ENCODE assay signal across 25 mouse cellular contexts in genomic region chr15:100639972-100640750, GRCm38 (mm10). TPM values are rescaled to one million over a fixed set of nuclear protein-coding genes. Genes with fewer than 3 reads are reported as not detected.
DNase-seq lines count a peak whose midpoint lies in the region; ATAC-seq lines count a peak whose summit lies in the region.
"Had no signal": no experiment of that assay in that cellular context is flagged by ENCODE, and none has a peak within 500 bp of the region (broad histone marks: within the 10 kb centered on the region; RNA-seq: fewer than 3 reads in every experiment).

No protein-coding gene starts in this region.

- H3K9me3 ChIP-seq in embryonic facial prominence, embryonic 14.5 days (ENCODE audit: control insufficient read depth, low read length), result no peaks in the 10 kb centered on the region
- H3K9me3 ChIP-seq in embryonic facial prominence, embryonic 10.5 days, result no peaks in the 10 kb centered on the region
- H3K9me3 ChIP-seq in heart, embryonic 16.5 days (replicated peaks; ENCODE audit: control insufficient read depth, low read length), result no peaks in the 10 kb centered on the region
- H3K9me3 ChIP-seq: forebrain, embryonic 12.5 days; hindbrain, embryonic 13.5 days; kidney, embryonic 15.5 days; limb, embryonic 13.5 days; lung, embryonic 15.5 days had no signal

- no peak overlapping the region for H3K27ac ChIP-seq in embryonic facial prominence, embryonic 14.5 days (replicated peaks; ENCODE audit: low read depth, low read length)
- no peak overlapping the region; the same call in 1 of the 2 replicates for H3K27ac ChIP-seq in embryonic facial prominence, embryonic 10.5 days (replicated peaks)
- H3K27ac ChIP-seq in heart, embryonic 16.5 days (ENCODE audit: low read length), result peak overlapping the region; percentile 57
- H3K27ac ChIP-seq: forebrain, embryonic 12.5 days; gastrocnemius, adult 2 months; hindbrain, embryonic 13.5 days; kidney, embryonic 15.5 days; left cerebral cortex, adult 2 months; limb, embryonic 13.5 days; liver, embryonic 14.5 days; lung, embryonic 15.5 days had no signal

- ATAC-seq in embryonic facial prominence, embryonic 14.5 days (ENCODE audit: low read depth), result no peak
- peak; percentile 15; the same call in 1 of the 2 replicates for ATAC-seq in heart, embryonic 16.5 days (replicated peaks; ENCODE audit: extremely low read depth, insufficient read depth, low FRiP score)
- ATAC-seq: CD4-positive, CD25-positive, alpha-beta regulatory T cell, adult 4 months; inflammation-experienced regulatory T-cells, adult 6 months had no signal

- no peak overlapping the region for H3K4me3 ChIP-seq in embryonic facial prominence, embryonic 14.5 days (ENCODE audit: low read depth, low read length)
- H3K4me3 ChIP-seq in embryonic facial prominence, embryonic 10.5 days, result no peak overlapping the region
- no peak overlapping the region for H3K4me3 ChIP-seq in heart, embryonic 16.5 days (ENCODE audit: low read length)
- H3K4me3 ChIP-seq: forebrain, embryonic 12.5 days; gastrocnemius, adult 2 months; hindbrain, embryonic 13.5 days; kidney, embryonic 15.5 days; left cerebral cortex, adult 2 months; limb, embryonic 13.5 days; lung, embryonic 15.5 days had no signal

- peaks cover 36% of the 10 kb centered on the region for H3K27me3 ChIP-seq in embryonic facial prominence, embryonic 14.5 days (replicated peaks; ENCODE audit: control insufficient read depth, insufficient read depth, low read length)
- H3K27me3 ChIP-seq in embryonic facial prominence, embryonic 10.5 days (replicated peaks; ENCODE audit: low read depth, poor library complexity, severe bottlenecking), result peaks cover 57% of the 10 kb centered on the region
- H3K27me3 ChIP-seq in heart, embryonic 16.5 days (ENCODE audit: control insufficient read depth, insufficient read depth, low read length), result peaks cover 17% of the 10 kb centered on the region

- no peak overlapping the region for H3K9ac ChIP-seq in embryonic facial prominence, embryonic 14.5 days (ENCODE audit: low read depth, low read length)
- no peak overlapping the region for H3K9ac ChIP-seq in heart, embryonic 16.5 days (ENCODE audit: low read length)
- H3K9ac ChIP-seq: forebrain, embryonic 12.5 days; hindbrain, embryonic 13.5 days; kidney, embryonic 15.5 days; limb, embryonic 13.5 days; liver, embryonic 14.5 days; lung, embryonic 15.5 days had no signal

- DNase-seq in embryonic facial prominence, embryonic 14.5 days (ENCODE audit: low spot score), result peak; percentile 30
- DNase-seq in embryonic facial prominence, embryonic 10.5 days (ENCODE audit: low spot score), result no peak
- no peak for DNase-seq in heart, adult 11 months
- DNase-seq in urinary bladder, postnatal 25 days (ENCODE audit: low spot score), result peak; percentile 34
- no peak for DNase-seq in urinary bladder, postnatal 4 days (ENCODE audit: low spot score in 2 of 2)
- DNase-seq in left cerebral cortex, postnatal 25 days (ENCODE audit: low spot score in 2 of 2), result no peak
- no peak for DNase-seq in natural killer cell, adult 2 months (ENCODE audit: low spot score in 2 of 2)
- DNase-seq: adrenal gland, postnatal 36 days; cerebellum, adult 18-20 months; cerebellum, postnatal 36 days; gastrocnemius, adult 2 months; layer of hippocampus, adult 9-11 months; lung, postnatal 4 days; spleen, adult 18-20 months had no signal

- H3K4me1 ChIP-seq in embryonic facial prominence, embryonic 14.5 days (ENCODE audit: control insufficient read depth, insufficient read depth, low read length), result peaks cover 13% of the 10 kb centered on the region
- peaks cover 39% of the 10 kb centered on the region for H3K4me1 ChIP-seq in embryonic facial prominence, embryonic 10.5 days
- peaks cover 17% of the 10 kb centered on the region for H3K4me1 ChIP-seq in heart, embryonic 16.5 days (ENCODE audit: control insufficient read depth, insufficient read depth, low read length)

- no peak overlapping the region for H3K4me2 ChIP-seq in embryonic facial prominence, embryonic 14.5 days (ENCODE audit: low read depth, low read length)
- no peak overlapping the region; the same call in 1 of the 2 replicates for H3K4me2 ChIP-seq in heart, embryonic 16.5 days (ENCODE audit: low read depth, low read length)
- H3K4me2 ChIP-seq: forebrain, embryonic 12.5 days; hindbrain, embryonic 13.5 days; kidney, embryonic 15.5 days; limb, embryonic 13.5 days; lung, embryonic 15.5 days; midbrain, embryonic 11.5 days had no signal

- WGBS in embryonic facial prominence, embryonic 14.5 days, result 62% methylated on average over 16 of the region's 16 CpGs
- 77% methylated on average over 16 of the region's 16 CpGs for WGBS in embryonic facial prominence, embryonic 10.5 days
- 70% methylated on average over 16 of the region's 16 CpGs for WGBS in heart, embryonic 16.5 days

- no peaks in the 10 kb centered on the region for H3K36me3 ChIP-seq in embryonic facial prominence, embryonic 14.5 days (ENCODE audit: control insufficient read depth, insufficient read depth, low read length)
- H3K36me3 ChIP-seq in embryonic facial prominence, embryonic 10.5 days (replicated peaks), result no peaks in the 10 kb centered on the region
- H3K36me3 ChIP-seq in heart, embryonic 16.5 days (ENCODE audit: control insufficient read depth, insufficient read depth), result no peaks in the 10 kb centered on the region
- H3K36me3 ChIP-seq: forebrain, embryonic 12.5 days; hindbrain, embryonic 13.5 days; kidney, embryonic 15.5 days; limb, embryonic 13.5 days; lung, embryonic 15.5 days had no signal

- intact Hi-C loops in left cerebral cortex, postnatal 25 days (cut with DNase I), result loop anchor here (5.0 kb wide), 1 partner anchor 42 kb away; no protein-coding TSS in a partner anchor

RNA-seq across cellular contexts. Expression of gene Smagp, which starts 3.4 kb away (rescaled TPM):
- polyA plus RNA-seq in embryonic facial prominence, embryonic 14.5 days (2014; fragmentation: Nextera tagmentation; extraction: Ambion mirVana), result 15.8 and 17.2 TPM in 2 replicates
- polyA plus RNA-seq in embryonic facial prominence, embryonic 10.5 days (2016; fragmentation: Nextera tagmentation; extraction: Ambion mirVana), result 4.9 and 7.3 TPM in 2 replicates
- 16.9 and 17.2 TPM in 2 replicates for polyA plus RNA-seq in heart, embryonic 16.5 days (2015; fragmentation: Nextera tagmentation; extraction: Ambion mirVana)
- total RNA-seq in left cerebral cortex, postnatal 25 days (2021), result 1 to 10 TPM; 1.6 to 2.2 TPM
- polyA plus RNA-seq: CD4-positive, CD25-positive, alpha-beta regulatory T cell, adult 4 months had no signal

RNA-seq across cellular contexts. Expression of gene Dazap2, which starts 25.0 kb away (rescaled TPM):
- 185 and 189 TPM in 2 replicates for polyA plus RNA-seq in embryonic facial prominence, embryonic 14.5 days (2014; fragmentation: Nextera tagmentation; extraction: Ambion mirVana)
- 200 and 212 TPM in 2 replicates for polyA plus RNA-seq in embryonic facial prominence, embryonic 10.5 days (2016; fragmentation: Nextera tagmentation; extraction: Ambion mirVana)
- polyA plus RNA-seq in heart, embryonic 16.5 days (2015; fragmentation: Nextera tagmentation; extraction: Ambion mirVana), result 223 and 247 TPM in 2 replicates
- 100 to 1,000 TPM; 109 to 112 TPM for total RNA-seq in left cerebral cortex, postnatal 25 days (2021)

RNA-seq across cellular contexts. Expression of gene Bin2, which starts 29.2 kb away (rescaled TPM):
- polyA plus RNA-seq in embryonic facial prominence, embryonic 14.5 days (2014; fragmentation: Nextera tagmentation; extraction: Ambion mirVana), result 2.3 and 2.4 TPM in 2 replicates
- 2.1 and 4.0 TPM in 2 replicates for polyA plus RNA-seq in embryonic facial prominence, embryonic 10.5 days (2016; fragmentation: Nextera tagmentation; extraction: Ambion mirVana)
- polyA plus RNA-seq in heart, embryonic 16.5 days (2015; fragmentation: Nextera tagmentation; extraction: Ambion mirVana), result 5.9 and 13.3 TPM in 2 replicates
- total RNA-seq in left cerebral cortex, postnatal 25 days (2021), result 1 to 10 TPM; 5.5 to 6.7 TPM

RNA-seq across cellular contexts. Expression of gene Pou6f1, which starts 40.4 kb away (rescaled TPM):
- 8.3 and 10.1 TPM in 2 replicates for polyA plus RNA-seq in embryonic facial prominence, embryonic 14.5 days (2014; fragmentation: Nextera tagmentation; extraction: Ambion mirVana)
- polyA plus RNA-seq in embryonic facial prominence, embryonic 10.5 days (2016; fragmentation: Nextera tagmentation; extraction: Ambion mirVana), result 3.7 and 5.4 TPM in 2 replicates
- 3.3 and 5.6 TPM in 2 replicates for polyA plus RNA-seq in heart, embryonic 16.5 days (2015; fragmentation: Nextera tagmentation; extraction: Ambion mirVana)
- total RNA-seq in left cerebral cortex, postnatal 25 days (2021), result 100 to 1,000 TPM; 132 to 133 TPM

RNA-seq across cellular contexts. Expression of gene Cela1, which starts 47.6 kb away (rescaled TPM):
- 2.4 and 3.8 TPM in 2 replicates for polyA plus RNA-seq in embryonic facial prominence, embryonic 14.5 days (2014; fragmentation: Nextera tagmentation; extraction: Ambion mirVana)
- 1.7 and 2.2 TPM in 2 replicates for polyA plus RNA-seq in embryonic facial prominence, embryonic 10.5 days (2016; fragmentation: Nextera tagmentation; extraction: Ambion mirVana)
- polyA plus RNA-seq in heart, embryonic 16.5 days (2015; fragmentation: Nextera tagmentation; extraction: Ambion mirVana), result 3.3 and 3.5 TPM in 2 replicates
- total RNA-seq in left cerebral cortex, postnatal 25 days (2021), result 1 to 10 TPM; 1.7 to 5.0 TPM
- total RNA-seq: gastrocnemius, adult 2 months had no signal
- polyA plus RNA-seq: forebrain, embryonic 12.5 days had no signal

Comparison
In these comparisons a context has a peak if more than half of its experiments do, and no peak if none do; other contexts are left out.
1. DNase-seq: peak in embryonic facial prominence, embryonic 14.5 days (single experiment) and urinary bladder, postnatal 25 days (single experiment); none in embryonic facial prominence, embryonic 10.5 days (single experiment), heart, adult 11 months (single experiment), urinary bladder, postnatal 4 days (0 of 2), left cerebral cortex, postnatal 25 days (0 of 2) and natural killer cell, adult 2 months (0 of 2).